Mouse (Mus musculus): ENCODE measurements around the gene Perp. TPM values are rescaled to one million over a fixed set of nuclear protein-coding genes. Genes with fewer than 3 reads are reported as not detected.

Gene Perp
- polyA plus RNA-seq, 1 experiment from 2014 or later: 6.5 TPM

DNA sequence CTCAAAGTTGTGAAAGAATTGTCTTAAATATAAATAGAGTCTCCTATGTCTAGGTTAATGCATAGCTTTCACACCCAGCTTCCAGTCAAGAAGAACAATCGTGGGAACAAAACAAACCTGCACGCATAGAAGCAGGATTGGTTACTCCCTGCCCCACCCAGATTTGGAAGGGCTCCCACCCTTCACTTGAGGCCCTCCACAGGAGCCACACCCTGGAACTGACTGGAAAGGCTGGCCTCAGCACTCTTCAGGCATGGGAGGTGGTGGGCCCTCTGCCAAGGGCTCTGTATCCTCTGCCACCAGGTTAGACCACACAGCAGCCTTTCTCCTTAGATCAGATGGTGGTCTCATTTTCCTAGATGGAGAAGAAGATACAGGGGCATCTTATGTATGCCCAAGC lies 26.2 kb downstream of the Perp start:
- WGBS: 86% methylated on average over 2 of the region's 2 CpGs
- H3K4me3 ChIP-seq (replicated peaks): no peak overlapping the region
- H3K36me3 ChIP-seq (replicated peaks): no peaks in the 10 kb centered on the region
- H3K27ac ChIP-seq: no peak overlapping the region
- H3K9ac ChIP-seq: no peak overlapping the region
- no peak for ATAC-seq (ENCODE audit: low FRiP score)
- H3K9me3 ChIP-seq: no peaks in the 10 kb centered on the region
- H3K27me3 ChIP-seq: no peaks in the 10 kb centered on the region
- no peak overlapping the region for H3K4me2 ChIP-seq
- H3K4me1 ChIP-seq: no peaks in the 10 kb centered on the region

DNA sequence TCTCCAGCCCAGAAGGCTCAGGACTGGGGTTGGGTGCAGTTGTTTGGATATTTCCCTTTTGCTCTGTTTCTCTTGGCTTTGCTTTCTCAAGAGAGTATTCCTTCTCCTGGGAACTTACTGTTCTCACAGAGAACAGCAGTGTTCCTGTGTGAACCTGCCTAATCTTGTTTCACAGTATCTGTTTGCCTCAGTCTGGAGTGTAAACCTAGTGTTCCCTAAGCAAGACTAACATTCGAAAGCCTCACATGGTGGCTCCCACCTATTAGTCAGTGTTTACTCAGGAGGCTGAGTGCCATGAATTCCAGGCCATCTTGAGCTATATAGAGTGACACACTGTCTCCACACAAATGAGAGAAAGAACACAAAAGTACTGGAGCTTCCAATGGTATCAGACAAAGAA lies 31.4 kb downstream of the Perp start:
- Histone ChIP-seq H3K4me1 (0 out of 2 replicates have a peak, but pooled peaks cover 4% of the 10 kb centered on the region), H3K36me3 (replicated peaks) (no peaks in the 10 kb centered on the region), H3K27ac (no peak overlapping the region), H3K9me3 (no peaks in the 10 kb centered on the region), H3K9ac (no peak overlapping the region), H3K4me2 (no peak overlapping the region), H3K27me3 (no peaks in the 10 kb centered on the region), H3K4me3 (replicated peaks) (no peak overlapping the region)
- 48% methylated on average over 1 of the region's 1 CpGs for WGBS
- ATAC-seq (ENCODE audit: low FRiP score): no peak

DNA sequence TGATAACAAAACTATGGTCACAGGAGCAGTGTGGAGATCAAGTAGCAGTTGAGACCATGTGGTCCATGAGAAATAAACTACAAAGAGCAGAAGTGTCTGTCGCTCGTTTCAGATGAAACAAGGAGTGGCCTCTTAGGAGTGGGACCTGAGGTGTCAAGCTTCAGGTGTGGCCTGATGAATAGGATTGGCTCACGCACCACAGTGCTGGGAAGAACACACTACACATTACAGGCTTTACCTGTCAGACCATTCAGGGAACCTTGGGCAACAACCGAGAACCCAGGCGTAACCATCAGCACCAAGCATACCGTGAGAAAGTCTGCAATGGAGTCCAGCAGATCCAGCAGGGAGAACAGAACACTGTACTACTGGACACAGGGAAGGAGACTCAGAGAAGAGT lies 33.3 kb downstream of the Perp start:
- Histone ChIP-seq H3K27ac (no peak overlapping the region), H3K9me3 (no peaks in the 10 kb centered on the region), H3K27me3 (no peaks in the 10 kb centered on the region), H3K4me3 (replicated peaks) (no peak overlapping the region), H3K9ac (no peak overlapping the region), H3K4me2 (no peak overlapping the region), H3K36me3 (replicated peaks) (no peaks in the 10 kb centered on the region), H3K4me1 (0 out of 2 replicates have a peak, but pooled peaks cover 4% of the 10 kb centered on the region)
- 94% methylated on average over 6 of the region's 6 CpGs for WGBS
- no peak for ATAC-seq (ENCODE audit: low FRiP score)

DNA sequence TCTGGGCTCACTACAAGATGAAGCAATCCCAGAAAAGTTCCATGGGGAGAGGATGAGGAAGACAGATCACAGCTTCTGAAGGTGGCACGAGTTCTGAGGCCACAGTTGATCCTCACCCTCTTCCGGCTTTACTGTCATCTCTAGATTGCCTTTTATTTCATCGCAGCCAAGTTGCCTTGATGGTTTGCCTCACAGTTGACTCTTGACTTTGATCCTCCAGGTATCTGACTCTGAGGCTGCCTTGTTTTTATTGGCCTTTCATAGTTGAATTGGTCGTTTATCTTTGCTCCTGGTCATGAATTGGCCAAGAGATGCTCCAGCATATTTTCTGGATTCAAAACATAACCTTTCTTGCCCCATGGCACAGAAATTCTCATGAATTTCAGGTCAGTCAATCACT lies 34.3 kb downstream of the Perp start:
- Histone ChIP-seq H3K36me3 (replicated peaks) (no peaks in the 10 kb centered on the region), H3K27me3 (no peaks in the 10 kb centered on the region), H3K9me3 (no peaks in the 10 kb centered on the region), H3K4me3 (replicated peaks) (no peak overlapping the region), H3K27ac (no peak overlapping the region), H3K4me2 (no peak overlapping the region), H3K9ac (no peak overlapping the region), H3K4me1 (0 out of 2 replicates have a peak, but pooled peaks cover 4% of the 10 kb centered on the region)
- WGBS: 85% methylated on average over 4 of the region's 4 CpGs
- no peak for ATAC-seq (ENCODE audit: low FRiP score)

DNA sequence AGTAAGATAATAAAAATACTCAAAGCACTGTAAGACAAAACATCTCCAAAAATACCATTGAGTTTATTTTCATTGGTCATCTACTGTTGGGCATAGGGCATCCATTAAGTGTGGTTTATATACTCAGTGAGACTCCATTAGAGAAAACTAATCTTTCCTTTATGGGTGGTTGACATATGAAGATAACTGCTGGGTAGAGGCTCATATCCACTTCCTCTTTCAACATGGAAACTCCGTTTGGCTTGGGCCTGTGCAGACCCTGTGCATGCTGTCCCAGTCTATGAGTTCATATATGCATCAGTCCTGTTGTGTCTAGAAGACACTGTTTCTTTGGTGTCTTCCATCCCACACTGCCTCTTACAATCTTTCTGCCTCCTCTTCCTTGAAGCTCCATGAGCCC lies 34.9 kb downstream of the Perp start:
- H3K4me3 ChIP-seq (replicated peaks): no peak overlapping the region
- 89% methylated on average over 1 of the region's 1 CpGs for WGBS

DNA sequence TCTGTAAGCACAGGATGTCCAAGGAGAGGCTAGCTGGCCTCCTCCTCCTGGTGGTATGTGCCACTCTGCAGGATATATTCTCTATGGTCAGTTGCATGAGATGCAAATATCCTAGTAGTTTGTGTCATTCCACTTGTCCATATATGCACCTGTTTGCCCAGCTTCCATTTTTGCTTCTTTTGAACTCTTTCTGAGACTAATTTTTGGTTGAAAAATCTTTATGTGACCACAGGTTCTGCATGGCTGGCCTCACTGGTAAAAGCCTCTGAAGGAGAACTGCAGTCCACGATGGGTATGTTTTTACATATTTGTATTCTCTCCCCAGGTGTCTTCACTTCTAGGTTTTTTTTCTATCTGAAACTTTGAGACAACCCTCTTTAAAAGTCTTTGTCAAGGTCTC lies 37.4 kb downstream of the Perp start:
- no peaks in the 10 kb centered on the region for H3K9me3 ChIP-seq
- no peak overlapping the region for H3K4me2 ChIP-seq
- ATAC-seq (ENCODE audit: low FRiP score): no peak
- H3K4me3 ChIP-seq (replicated peaks): no peak overlapping the region
- H3K9ac ChIP-seq: no peak overlapping the region
- no peaks in the 10 kb centered on the region for H3K36me3 ChIP-seq (replicated peaks)
- no peaks in the 10 kb centered on the region for H3K4me1 ChIP-seq
- H3K27ac ChIP-seq: no peak overlapping the region
- 88% methylated on average over 1 of the region's 1 CpGs for WGBS
- no peaks in the 10 kb centered on the region for H3K27me3 ChIP-seq

More for the DNA sequence above, 34.9 kb downstream of the Perp start:
- H3K27ac ChIP-seq: no peak overlapping the region
- no peaks in the 10 kb centered on the region for H3K9me3 ChIP-seq
- no peak overlapping the region for H3K9ac ChIP-seq
- H3K4me2 ChIP-seq: no peak overlapping the region
- no peaks in the 10 kb centered on the region for H3K36me3 ChIP-seq (replicated peaks)
- ATAC-seq (ENCODE audit: low FRiP score): no peak
- 0 out of 2 replicates have a peak, but pooled peaks cover 4% of the 10 kb centered on the region for H3K4me1 ChIP-seq
- H3K27me3 ChIP-seq: no peaks in the 10 kb centered on the region

DNA sequence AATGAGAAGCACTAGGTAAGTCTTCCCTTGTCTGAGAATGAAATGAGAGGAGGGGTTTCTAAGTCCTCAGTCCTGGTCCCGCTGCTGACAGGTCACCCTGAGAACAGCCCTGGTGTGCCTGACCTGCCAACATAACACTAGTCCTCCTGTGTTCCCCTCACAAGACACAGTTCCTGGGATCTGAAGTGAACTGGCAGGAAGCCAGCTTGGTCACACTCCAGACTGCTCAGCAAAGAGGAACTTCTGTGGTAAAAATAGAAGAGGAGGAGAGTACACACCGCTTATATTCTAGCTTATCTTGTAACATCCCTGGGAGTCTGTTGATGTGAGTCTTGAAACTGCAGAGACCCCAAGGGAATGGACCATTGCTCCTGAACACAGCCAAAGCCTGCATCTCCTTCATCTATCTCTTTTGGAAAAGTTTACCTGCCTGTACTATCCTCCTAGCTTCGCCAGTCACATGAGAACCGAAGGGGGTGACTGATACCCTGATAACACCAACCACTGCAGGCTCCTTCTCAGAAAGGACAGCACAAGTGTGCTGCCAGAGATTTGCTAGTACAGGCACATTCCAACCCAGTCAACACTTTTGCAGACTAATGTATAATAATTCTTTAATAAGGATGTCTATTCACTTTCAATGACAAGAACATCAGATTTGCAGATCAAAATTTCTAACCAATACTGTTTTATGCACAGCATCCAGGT lies 42.3 kb downstream of the Perp start:
- H3K9me3 ChIP-seq: no peaks in the 10 kb centered on the region
- no peak overlapping the region for H3K4me2 ChIP-seq
- no peak overlapping the region for H3K27ac ChIP-seq
- no peaks in the 10 kb centered on the region for H3K36me3 ChIP-seq (replicated peaks)
- ATAC-seq (ENCODE audit: low FRiP score): no peak
- no peak overlapping the region for H3K4me3 ChIP-seq (replicated peaks)
- 90% methylated on average over 4 of the region's 4 CpGs for WGBS
- no peaks in the 10 kb centered on the region for H3K4me1 ChIP-seq
- H3K27me3 ChIP-seq: no peaks in the 10 kb centered on the region
- H3K9ac ChIP-seq: no peak overlapping the region

DNA sequence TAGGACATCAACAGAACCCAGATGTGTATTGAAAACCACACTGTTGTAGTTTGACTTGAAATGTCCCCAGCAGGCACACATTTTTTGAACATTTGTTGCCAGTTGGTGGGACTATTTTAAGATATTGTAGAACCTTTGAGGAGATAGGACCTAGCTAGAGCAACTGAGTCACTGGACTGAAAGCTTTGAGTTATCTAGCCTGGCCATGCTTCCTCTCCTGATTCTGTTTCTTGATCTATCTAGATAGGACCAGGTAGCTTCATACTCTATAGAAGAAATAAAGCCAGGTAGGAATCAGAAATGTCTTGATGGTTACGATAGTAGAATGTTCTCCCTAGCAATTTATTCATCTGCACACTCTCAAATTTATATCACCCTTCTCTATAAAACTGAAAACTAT lies 43.9 kb downstream of the Perp start:
- no peak for ATAC-seq (ENCODE audit: low FRiP score)
- H3K27me3 ChIP-seq: no peaks in the 10 kb centered on the region
- no peak overlapping the region for H3K9ac ChIP-seq
- no peak overlapping the region for H3K4me3 ChIP-seq (replicated peaks)
- no peak overlapping the region for H3K27ac ChIP-seq
- no peak overlapping the region for H3K4me2 ChIP-seq
- WGBS: 96% methylated on average over 1 of the region's 1 CpGs
- no peaks in the 10 kb centered on the region for H3K4me1 ChIP-seq
- H3K9me3 ChIP-seq: no peaks in the 10 kb centered on the region
- H3K36me3 ChIP-seq (replicated peaks): no peaks in the 10 kb centered on the region

DNA sequence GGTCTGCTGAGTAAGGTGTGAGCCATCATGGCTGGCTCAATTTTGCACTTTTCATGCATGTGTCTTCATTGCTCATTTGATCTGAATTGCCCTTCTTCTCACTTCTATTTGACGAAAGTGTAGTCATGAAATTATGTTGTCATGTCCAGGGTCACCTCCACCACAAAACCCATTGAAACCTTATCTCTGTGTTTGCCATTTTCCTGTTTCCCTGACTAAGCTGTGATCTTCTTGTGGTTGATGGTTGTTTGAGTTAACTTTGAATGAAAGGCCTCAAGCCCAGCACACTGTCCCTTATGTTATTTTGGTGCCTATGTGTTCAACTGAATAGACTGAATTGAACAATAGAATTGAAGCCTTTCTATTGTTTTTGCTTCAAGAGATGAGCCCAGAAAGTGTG lies 44.4 kb downstream of the Perp start:
- Histone ChIP-seq H3K9ac (no peak overlapping the region), H3K27me3 (no peaks in the 10 kb centered on the region), H3K27ac (no peak overlapping the region), H3K9me3 (no peaks in the 10 kb centered on the region), H3K4me3 (replicated peaks) (no peak overlapping the region), H3K4me2 (no peak overlapping the region), H3K36me3 (replicated peaks) (no peaks in the 10 kb centered on the region), H3K4me1 (no peaks in the 10 kb centered on the region)
- 85% methylated on average over 1 of the region's 1 CpGs for WGBS
- no peak for ATAC-seq (ENCODE audit: low FRiP score)

DNA sequence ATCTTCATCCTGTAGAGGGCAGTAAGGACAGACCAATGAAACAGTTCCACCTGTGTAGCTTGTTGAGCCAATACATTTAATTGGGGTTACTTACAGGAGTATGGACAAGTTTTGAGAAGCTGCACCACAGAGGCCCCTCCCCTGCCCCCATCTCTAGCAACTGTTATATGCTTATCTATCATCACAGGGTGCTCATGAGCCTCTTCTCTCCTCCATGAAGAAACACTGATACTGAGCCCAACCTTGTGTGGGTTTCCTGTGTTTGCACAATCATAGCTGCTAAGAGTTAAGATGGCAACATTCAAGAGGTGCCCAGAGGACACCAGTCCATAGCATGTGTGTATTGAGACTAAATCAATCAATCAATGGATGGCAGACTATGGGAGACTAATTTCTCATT lies 46.3 kb downstream of the Perp start:
- ATAC-seq (ENCODE audit: low FRiP score): no peak
- Histone ChIP-seq H3K27ac (no peak overlapping the region), H3K9ac (no peak overlapping the region), H3K4me2 (no peak overlapping the region), H3K36me3 (replicated peaks) (no peaks in the 10 kb centered on the region), H3K27me3 (no peaks in the 10 kb centered on the region), H3K4me3 (replicated peaks) (no peak overlapping the region), H3K9me3 (no peaks in the 10 kb centered on the region), H3K4me1 (no peaks in the 10 kb centered on the region)

DNA sequence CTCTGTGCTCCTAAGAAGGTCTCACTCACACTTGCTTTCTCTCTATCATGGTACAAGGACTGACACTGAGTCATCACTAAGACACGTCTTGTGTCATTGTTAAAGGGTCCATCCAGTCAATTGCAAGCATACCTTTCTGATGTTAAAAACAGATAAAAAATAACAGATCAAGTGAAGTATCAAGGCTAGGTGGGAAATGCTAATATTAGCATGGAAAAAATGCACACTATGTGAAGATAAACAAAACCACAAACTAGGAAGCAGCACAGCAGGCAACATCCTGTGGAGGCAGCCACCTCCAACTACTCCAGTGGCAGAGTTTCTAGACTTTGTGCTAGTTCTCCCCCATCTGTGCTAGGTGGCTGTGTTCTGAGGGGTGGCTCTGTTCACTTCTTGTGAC lies 47.3 kb downstream of the Perp start:
- no peak for ATAC-seq (ENCODE audit: low FRiP score)
- H3K9me3 ChIP-seq: no peaks in the 10 kb centered on the region
- H3K27ac ChIP-seq: no peak overlapping the region
- WGBS: 80% methylated on average over 1 of the region's 1 CpGs
- H3K4me2 ChIP-seq: no peak overlapping the region
- no peak overlapping the region for H3K9ac ChIP-seq
- H3K36me3 ChIP-seq (replicated peaks): no peaks in the 10 kb centered on the region
- no peak overlapping the region for H3K4me3 ChIP-seq (replicated peaks)
- no peaks in the 10 kb centered on the region; the same call in 1 of the 2 replicates for H3K4me1 ChIP-seq
- no peaks in the 10 kb centered on the region for H3K27me3 ChIP-seq

DNA sequence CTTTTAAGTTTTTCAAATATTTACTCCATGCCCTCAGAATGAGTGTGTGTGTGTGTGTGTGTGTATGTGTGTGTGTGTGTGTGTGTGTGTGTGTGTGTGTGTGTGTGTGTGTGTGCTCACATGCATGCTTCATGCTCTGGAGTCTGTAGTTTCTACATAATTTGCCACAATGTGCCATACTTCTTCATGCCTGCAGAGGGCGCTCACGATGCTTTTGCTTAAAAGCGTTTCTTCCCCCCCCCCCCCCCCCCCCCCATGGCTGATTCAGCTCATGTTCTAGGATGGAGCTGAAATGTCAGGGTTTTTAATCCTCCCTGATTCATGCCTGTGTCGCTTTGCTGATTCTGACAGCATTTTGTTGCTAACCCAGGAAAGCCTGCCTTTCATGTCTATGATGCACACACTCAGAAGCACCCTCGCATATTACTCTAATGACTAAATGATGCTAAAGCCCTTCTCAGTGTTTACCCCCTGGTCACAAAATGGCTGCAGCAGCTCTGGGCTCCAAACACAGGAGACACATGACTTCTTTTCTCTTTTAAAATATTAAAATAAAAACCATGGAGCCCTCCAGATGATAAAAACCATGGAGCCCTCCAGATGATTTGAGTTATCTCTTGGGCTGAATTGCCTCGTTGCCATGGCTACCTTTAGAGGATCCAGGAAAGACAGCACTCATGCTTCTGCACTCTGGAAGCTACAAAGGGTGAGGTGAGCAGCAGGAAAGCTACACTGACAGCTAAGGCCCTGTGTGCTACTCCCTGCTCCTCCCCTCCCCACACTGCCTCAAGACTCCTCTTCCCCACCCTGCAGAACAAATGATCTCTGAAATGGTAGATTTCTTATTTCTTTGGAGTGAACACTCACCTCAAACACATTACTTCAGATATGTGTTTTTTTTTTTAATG lies 49.7 kb downstream of the Perp start:
- no peak overlapping the region for H3K9ac ChIP-seq
- WGBS: 64% methylated on average over 3 of the region's 6 CpGs
- no peaks in the 10 kb centered on the region for H3K27me3 ChIP-seq
- ATAC-seq (ENCODE audit: low FRiP score): no peak
- no peak overlapping the region for H3K4me2 ChIP-seq
- no peaks in the 10 kb centered on the region for H3K36me3 ChIP-seq (replicated peaks)
- no peak overlapping the region for H3K27ac ChIP-seq
- H3K4me1 ChIP-seq: no peaks in the 10 kb centered on the region; the same call in 1 of the 2 replicates
- H3K4me3 ChIP-seq (replicated peaks): no peak overlapping the region
- H3K9me3 ChIP-seq: no peaks in the 10 kb centered on the region

DNA sequence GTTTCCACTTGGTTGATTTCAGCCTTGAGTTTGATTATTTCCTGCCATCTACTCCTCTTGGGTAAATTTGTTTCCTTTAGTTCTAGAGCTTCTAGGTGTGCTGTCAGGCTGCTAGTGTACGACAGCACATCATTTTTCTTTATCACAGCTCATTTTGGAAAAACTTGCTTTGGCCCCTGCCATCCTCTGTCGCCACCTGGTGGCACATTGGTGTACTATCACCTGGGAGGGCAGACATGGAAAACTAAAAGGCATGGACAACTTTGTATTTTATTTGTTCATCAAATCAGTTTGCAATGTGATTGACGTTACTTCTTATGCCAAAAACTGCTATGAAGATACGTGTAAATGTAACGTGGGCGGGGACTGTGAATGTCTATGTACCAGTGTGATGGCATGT lies 59.3 kb downstream of the Perp start:
- no peaks in the 10 kb centered on the region for H3K27me3 ChIP-seq
- WGBS: 27% methylated on average over 6 of the region's 6 CpGs
- no peak for ATAC-seq (ENCODE audit: low FRiP score)

More for the DNA sequence above, 59.3 kb downstream of the Perp start:
- Histone ChIP-seq H3K36me3 (replicated peaks) (no peaks in the 10 kb centered on the region), H3K27ac (no peak overlapping the region), H3K4me1 (no peaks in the 10 kb centered on the region), H3K9ac (no peak overlapping the region), H3K4me3 (replicated peaks) (no peak overlapping the region), H3K4me2 (no peak overlapping the region), H3K9me3 (no peaks in the 10 kb centered on the region)
